Mouse (Mus musculus) forebrain, embryonic 15.5 days (tissue): ENCODE data around the gene H2-D1. TPM values are rescaled to one million over a fixed set of nuclear protein-coding genes. Genes with fewer than 3 reads are reported as not detected.
"Not testable (repeated sequence)": the region's sequence is repeated elsewhere in the genome, so short reads cannot be mapped to it uniquely, and the experiment has no call there.

ENCODE experiments used
- ATAC-seq: fragments of 200-750 bp; cut with Nextera tagmentation; replicated peaks from 2 replicates; pipeline ENCODE4 v1.8.0; 2017; ENCODE audit warnings: mild to moderate bottlenecking, moderate TSS enrichment, moderate library complexity
- H3K27ac ChIP-seq: fragments of 300-500 bp; sonication (generic); replicated peaks from 2 replicates; pipeline ENCODE4 v1.5.1; 2015; ENCODE audit warnings: mild to moderate bottlenecking, inconsistent platforms
- H3K27me3 ChIP-seq: fragments of 300-500 bp; sonication (generic); 2 replicates; pipeline ENCODE4 v1.6.1; 2015; ENCODE audit warnings: inconsistent platforms
- H3K36me3 ChIP-seq: fragments of 300-500 bp; sonication (generic); 2 replicates; pipeline ENCODE4 v1.6.1; 2015; ENCODE audit warnings: mild to moderate bottlenecking, inconsistent platforms
- H3K4me1 ChIP-seq: fragments of 300-500 bp; sonication (generic); 2 replicates; pipeline ENCODE4 v1.6.1; 2015; ENCODE audit warnings: inconsistent platforms
- H3K4me2 ChIP-seq: fragments of 300-500 bp; sonication (generic); replicated peaks from 2 replicates; pipeline ENCODE4 v1.6.1; 2015; ENCODE audit warnings: mild to moderate bottlenecking, inconsistent platforms
- H3K4me3 ChIP-seq: fragments of 300-500 bp; sonication (generic); 2 replicates; pipeline ENCODE4 v1.5.1; 2015; ENCODE audit warnings: mild to moderate bottlenecking, inconsistent platforms
- H3K9ac ChIP-seq: fragments of 300-500 bp; sonication (generic); replicated peaks from 2 replicates; pipeline ENCODE4 v1.6.1; 2015; ENCODE audit warnings: mild to moderate bottlenecking, inconsistent platforms
- H3K9me3 ChIP-seq: fragments of 300-500 bp; sonication (generic); 2 replicates; pipeline ENCODE4 v1.6.1; 2016; ENCODE audit warnings: inconsistent platforms
- WGBS: fragments of 180-500 bp; shearing (Covaris S2); methylation state at CpG from one replicate; pipeline ENCODE4 v1.1.7; 2015; ENCODE audit warnings: mixed read lengths; 5-methylcytosine and 5-hydroxymethylcytosine counted together
- microRNA-seq: library from miRNA; unstranded; fragments of <30 nt; microRNA quantifications from one replicate; pipeline ENCODE4, GENCODE M21; 2016
- polyA plus RNA-seq: library from polyadenylated mRNA; unstranded; fragments of >200 nt; fragmentation: Nextera tagmentation; extraction: Ambion mirVana; gene quantifications from 2 replicates; pipeline ENCODE4 v1.2.1, GENCODE M21; 2015

The H2-D1 gene
- polyA plus RNA-seq, 1 experiment from 2014 or later: 50.1 TPM

GRCm38 (mm10) chr17:35300261-35300945 lies 37.9 kb downstream of the H2-D1 start:
- H3K9ac ChIP-seq: not testable (repeated sequence)

DNA sequence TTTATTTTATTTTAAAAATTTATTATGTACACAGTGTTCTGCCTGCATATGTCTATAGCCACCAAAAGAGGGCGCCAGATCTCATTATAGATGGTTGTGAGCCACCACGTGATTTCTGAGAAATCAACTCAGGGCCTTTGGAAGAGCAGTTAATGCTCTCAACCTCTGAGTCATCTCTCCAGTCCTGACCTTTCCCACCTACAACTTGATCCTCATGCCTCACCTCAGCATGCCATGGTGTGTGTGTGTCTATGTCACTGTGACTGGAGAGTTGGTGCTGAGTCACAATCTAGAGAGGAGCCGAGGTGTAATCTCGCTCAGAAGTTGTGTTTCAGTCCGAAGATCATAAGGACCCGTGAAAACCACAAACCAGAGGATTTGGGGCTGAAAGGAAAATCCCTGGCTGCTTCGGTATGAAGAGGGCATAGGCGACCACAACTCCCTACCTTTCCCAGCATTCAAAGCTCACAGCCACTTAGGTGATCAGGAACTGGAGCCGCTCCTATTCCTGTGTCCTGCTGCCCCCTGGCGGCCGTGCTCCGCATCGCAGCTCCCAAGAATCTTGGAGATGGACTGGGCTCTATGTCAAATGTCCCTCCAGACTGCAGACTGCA lies 39.2 kb downstream of the H2-D1 start:
- Histone ChIP-seq H3K4me3 (no peak overlapping the region), H3K27ac (no peak overlapping the region), H3K9me3 (no peaks in the 10 kb centered on the region), H3K4me1 (no peaks in the 10 kb centered on the region), H3K4me2 (no peak overlapping the region), H3K27me3 (no peaks in the 10 kb centered on the region), H3K36me3 (no peaks in the 10 kb centered on the region), H3K9ac (no peak overlapping the region)
- ATAC-seq: no peak
- WGBS: 23% methylated on average over 13 of the region's 13 CpGs

More at GRCm38 (mm10) chr17:35300261-35300945, 37.9 kb downstream of the H2-D1 start:
- 87% methylated on average over 7 of the region's 7 CpGs for WGBS
- H3K36me3 ChIP-seq, H3K4me2 ChIP-seq, H3K4me3 ChIP-seq, ATAC-seq, H3K27me3 ChIP-seq, H3K9me3 ChIP-seq, H3K27ac ChIP-seq, H3K4me1 ChIP-seq: not testable (repeated sequence)

DNA sequence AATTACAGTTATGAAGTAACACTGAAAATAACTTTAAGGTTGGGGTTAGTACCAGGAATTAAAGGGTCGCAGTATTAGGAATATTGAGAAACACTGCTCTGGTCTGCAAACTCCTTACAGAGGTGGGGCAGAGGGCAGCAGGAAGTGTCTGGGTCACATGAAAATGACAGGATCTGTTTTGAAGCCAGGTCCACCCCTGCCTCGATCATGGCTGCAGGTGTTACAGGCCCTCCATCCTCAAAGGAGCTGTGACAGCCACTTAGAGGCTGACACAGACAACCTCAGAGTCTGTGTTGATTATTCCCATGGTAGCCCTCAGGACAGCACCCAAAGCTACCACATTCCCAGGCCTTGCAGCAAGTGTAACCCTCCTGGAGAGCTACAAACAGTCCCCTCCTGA lies 40.7 kb downstream of the H2-D1 start:
- H3K36me3 ChIP-seq: no peaks in the 10 kb centered on the region
- 88% methylated on average over 2 of the region's 2 CpGs for WGBS
- H3K27ac ChIP-seq: no peak overlapping the region
- no peak overlapping the region for H3K4me3 ChIP-seq
- no peaks in the 10 kb centered on the region for H3K4me1 ChIP-seq
- no peaks in the 10 kb centered on the region for H3K9me3 ChIP-seq
- H3K9ac ChIP-seq: no peak overlapping the region
- no peak overlapping the region for H3K4me2 ChIP-seq
- ATAC-seq: no peak
- H3K27me3 ChIP-seq: 0 out of 2 replicates have a peak, but pooled peaks cover under 1% of the 10 kb centered on the region

DNA sequence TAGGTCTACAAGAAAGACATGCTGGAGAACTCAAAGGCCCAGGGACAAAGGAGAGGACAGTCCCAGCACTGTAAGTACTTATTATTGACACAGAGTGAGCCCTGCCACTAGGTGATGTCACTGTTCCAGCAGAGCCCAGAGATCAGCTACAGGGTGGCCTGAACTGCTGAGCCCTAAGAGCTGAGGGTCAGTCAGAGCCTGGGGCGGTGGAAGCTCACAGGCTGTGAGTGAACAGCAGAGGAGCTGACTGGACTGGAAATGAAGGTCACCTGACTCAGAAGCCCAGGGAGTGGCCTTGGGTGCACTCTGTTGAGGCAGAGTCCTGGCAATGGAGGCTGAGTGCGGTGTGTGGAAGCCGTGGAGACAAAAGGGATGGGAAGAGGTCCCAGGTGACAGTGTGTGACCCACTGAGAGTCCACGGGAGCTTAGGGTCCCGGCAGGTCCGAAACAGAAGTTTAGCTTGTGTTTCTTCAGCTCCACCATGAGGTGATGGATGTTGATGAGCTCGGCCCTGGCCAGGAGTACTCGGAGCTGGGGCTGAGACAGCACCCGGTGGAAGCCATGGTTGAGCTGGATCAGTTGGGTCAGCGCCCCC lies 41.3 kb downstream of the H2-D1 start:
- Histone ChIP-seq H3K9me3 (no peaks in the 10 kb centered on the region), H3K4me1 (no peaks in the 10 kb centered on the region), H3K36me3 (no peaks in the 10 kb centered on the region), H3K9ac (no peak overlapping the region), H3K27me3 (0 out of 2 replicates have a peak, but pooled peaks cover 4% of the 10 kb centered on the region), H3K27ac (no peak overlapping the region), H3K4me3 (no peak overlapping the region), H3K4me2 (no peak overlapping the region)
- ATAC-seq: no peak
- WGBS: 88% methylated on average over 10 of the region's 10 CpGs

- H3K36me3 ChIP-seq: no peaks in the 10 kb centered on the region
- H3K9ac ChIP-seq: no peak overlapping the region
- no peaks in the 10 kb centered on the region for H3K9me3 ChIP-seq
- WGBS: 71% methylated on average over 6 of the region's 6 CpGs
- no peak overlapping the region for H3K4me3 ChIP-seq
- ATAC-seq: no peak
- H3K4me1 ChIP-seq: no peaks in the 10 kb centered on the region
- H3K27me3 ChIP-seq: 0 out of 2 replicates have a peak, but pooled peaks cover 4% of the 10 kb centered on the region
- H3K27ac ChIP-seq: no peak overlapping the region
- H3K4me2 ChIP-seq: no peak overlapping the region
Measured at GRCm38 (mm10) chr17:35304478-35304877, 41.9 kb downstream of the H2-D1 start.

GRCm38 (mm10) chr17:35304921-35305320 lies 42.4 kb downstream of the H2-D1 start:
- not testable (repeated sequence) for H3K4me3 ChIP-seq, H3K27ac ChIP-seq, H3K27me3 ChIP-seq, H3K9me3 ChIP-seq, H3K9ac ChIP-seq, H3K4me1 ChIP-seq, H3K36me3 ChIP-seq, H3K4me2 ChIP-seq, ATAC-seq
- 86% methylated on average over 8 of the region's 8 CpGs for WGBS

Small RNAs within 50 kb of the gene (microRNA-seq; reads per million reads assigned to microRNA genes)
- gene Mir6975: 2.2 reads per million, percentile 1 among the genes with 10 or more reads in this experiment
- not detected for gene Mir8094

Other genes starting within 250 kb of the H2-D1 start
- 0.14 and 0.28 TPM in 2 replicates for gene Vwa7, start 246.2 kb upstream of the H2-D1 start, polyA plus RNA-seq
- 5.8 and 5.9 TPM in 2 replicates for gene Sapcd1, start 234.7 kb upstream of the H2-D1 start, polyA plus RNA-seq
- gene Msh5, start 216.0 kb upstream of the H2-D1 start, polyA plus RNA-seq: 2.8 and 3.2 TPM in 2 replicates
- gene Clic1, start 212.8 kb upstream of the H2-D1 start, polyA plus RNA-seq: 98.4 and 100 TPM in 2 replicates
- 540 and 556 TPM in 2 replicates for gene Ddah2, start 203.7 kb upstream of the H2-D1 start, polyA plus RNA-seq
- not detected in 2 replicates for gene Ly6g6c, start 197.3 kb upstream of the H2-D1 start, polyA plus RNA-seq
- 0.15 and 0.17 TPM in 2 replicates for gene Mpig6b, start 196.5 kb upstream of the H2-D1 start, polyA plus RNA-seq
- 10.0 and 11.9 TPM in 2 replicates for gene Ly6g6e, start 185.8 kb upstream of the H2-D1 start, polyA plus RNA-seq
- 0.46 and 0.47 TPM in 2 replicates for gene Ly6g6d, start 184.7 kb upstream of the H2-D1 start, polyA plus RNA-seq
- 0.32 TPM in 1 of 2 replicates, not detected in the other for gene Ly6g6f, start 177.1 kb upstream of the H2-D1 start, polyA plus RNA-seq
- gene Abhd16a, start 173.5 kb upstream of the H2-D1 start, polyA plus RNA-seq: 93.2 and 97.4 TPM in 2 replicates
- gene Ly6g5c, start 154.5 kb upstream of the H2-D1 start, polyA plus RNA-seq: not detected in 2 replicates
- 1.2 and 1.3 TPM in 2 replicates for gene Ly6g5b, start 147.3 kb upstream of the H2-D1 start, polyA plus RNA-seq
- gene Gpank1, start 141.3 kb upstream of the H2-D1 start, polyA plus RNA-seq: 29.3 and 32.0 TPM in 2 replicates
- gene Csnk2b, start 140.7 kb upstream of the H2-D1 start, polyA plus RNA-seq: 307 and 309 TPM in 2 replicates
- 8.7 TPM in 2 replicates for gene D17H6S53E, start 136.4 kb upstream of the H2-D1 start, polyA plus RNA-seq
- gene Apom, start 130.7 kb upstream of the H2-D1 start, polyA plus RNA-seq: 0.28 and 0.31 TPM in 2 replicates
- gene Bag6, start 127.6 kb upstream of the H2-D1 start, polyA plus RNA-seq: 92.3 and 93.8 TPM in 2 replicates
- 185 and 208 TPM in 2 replicates for gene Prrc2a, start 97.8 kb upstream of the H2-D1 start, polyA plus RNA-seq
- 5.7 and 7.8 TPM in 2 replicates for gene Aif1, start 86.7 kb upstream of the H2-D1 start, polyA plus RNA-seq
- 6.2 and 6.8 TPM in 2 replicates for gene Lst1, start 74.3 kb upstream of the H2-D1 start, polyA plus RNA-seq
- 0.25 and 0.70 TPM in 2 replicates for gene Ltb, start 68.3 kb upstream of the H2-D1 start, polyA plus RNA-seq
- not detected in 2 replicates for gene Tnf, start 60.7 kb upstream of the H2-D1 start, polyA plus RNA-seq
- gene Lta, start 57.4 kb upstream of the H2-D1 start, polyA plus RNA-seq: 0.36 TPM in 1 of 2 replicates, not detected in the other
- gene Gm16181, start 41.9 kb upstream of the H2-D1 start, polyA plus RNA-seq: 0.61 and 1.1 TPM in 2 replicates
- gene Atp6v1g2, start 29.1 kb upstream of the H2-D1 start, polyA plus RNA-seq: 38.2 and 41.5 TPM in 2 replicates
- gene Nfkbil1, start 26.9 kb upstream of the H2-D1 start, polyA plus RNA-seq: 11.7 and 12.3 TPM in 2 replicates
- gene Ddx39b, start 21.0 kb upstream of the H2-D1 start, polyA plus RNA-seq: 478 and 488 TPM in 2 replicates
- gene H2-Q1, start 57.7 kb downstream of the H2-D1 start, polyA plus RNA-seq: 0.27 and 0.32 TPM in 2 replicates
- gene H2-Q2, start 79.5 kb downstream of the H2-D1 start, polyA plus RNA-seq: 1.1 and 1.2 TPM in 2 replicates
- 0.73 and 0.80 TPM in 2 replicates for gene H2-Q4, start 116.9 kb downstream of the H2-D1 start, polyA plus RNA-seq
- 0.33 and 0.53 TPM in 2 replicates for gene H2-Q6, start 162.1 kb downstream of the H2-D1 start, polyA plus RNA-seq
- gene H2-Q7, start 176.4 kb downstream of the H2-D1 start, polyA plus RNA-seq: 1.2 and 1.3 TPM in 2 replicates
- 0.11 and 0.83 TPM in 2 replicates for gene H2-Q10, start 207.4 kb downstream of the H2-D1 start, polyA plus RNA-seq
- gene Pou5f1, start 243.3 kb downstream of the H2-D1 start, polyA plus RNA-seq: not detected in 2 replicates